Mouse (Mus musculus) G1E (cell line): Measurements from ENCODE around the gene Xkr7.

Experiments used
- CTCF ChIP-seq: IDR thresholded peaks from 2 replicates; pipeline ENCODE4 v1.5.1; 2012; ENCODE audit warnings: low read depth, low read length, inconsistent platforms, mixed read lengths
- GATA1 ChIP-seq: IDR thresholded peaks from 2 replicates; pipeline ENCODE4 v1.6.1; 2012; ENCODE audit warnings: borderline replicate concordance, low read length, inconsistent platforms, mixed read lengths

DNA sequence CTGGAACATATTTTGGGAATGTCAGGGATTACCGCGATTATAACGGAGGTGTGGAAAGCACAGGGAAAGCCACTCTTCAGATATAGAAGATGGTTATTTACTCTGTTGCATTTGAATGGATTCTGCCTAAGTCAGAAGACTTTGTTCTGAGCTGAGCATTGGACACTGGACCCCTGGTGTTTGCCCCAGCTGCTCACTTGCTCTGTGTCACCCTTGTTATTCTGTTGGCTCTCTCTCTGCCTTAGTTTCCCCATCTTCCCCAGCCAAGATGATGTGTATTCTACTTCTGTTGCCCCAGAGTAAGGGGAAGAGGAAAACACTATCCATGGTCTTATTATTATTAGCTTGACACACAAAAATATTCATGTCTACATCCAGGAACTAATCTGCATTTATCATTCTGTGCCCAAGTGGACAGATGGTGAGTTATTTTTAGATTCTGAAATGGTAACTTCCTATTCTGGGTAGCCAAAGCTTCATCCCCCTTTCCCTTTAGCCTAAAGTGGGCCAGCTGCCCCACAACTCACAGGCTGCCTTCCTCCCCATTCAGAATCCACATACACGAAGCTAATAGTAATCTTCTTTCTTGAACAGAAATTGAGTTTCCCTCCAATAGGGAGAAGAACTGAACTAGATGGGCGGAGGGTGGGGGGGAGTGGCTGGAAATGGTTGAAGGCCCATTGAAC is 2.0 kb downstream of the Xkr7 start:
- no peak for TF ChIP-seq CTCF
- TF ChIP-seq GATA1: no peak
